Mouse (Mus musculus): ENCODE measurements around the gene Opa3. TPM values are rescaled to one million over a fixed set of nuclear protein-coding genes. Genes with fewer than 3 reads are reported as not detected.

Opa3 gene
- 14.7 and 17.7 TPM in 2 replicates for polyA plus RNA-seq (2012; rRNA removed)

- H3K4me1 ChIP-seq (ENCODE audit: control insufficient read depth, insufficient read depth, insufficient read length) = peaks cover 3% of the 10 kb centered on the region; the same call in 1 of the 2 replicates
- under 1% methylated on average over 89 of the region's 91 CpGs for WGBS
Measured at GRCm38 (mm10) chr7:19227883-19228792, at the start of gene Opa3. Gene Opa3, plus strand, starts transcription at chr7:19228334.

GRCm38 (mm10) chr7:19178443-19179092 is 49.6 kb upstream of the Opa3 start:
- H3K36me3 ChIP-seq (ENCODE audit: control insufficient read depth, insufficient read depth, low read length) = no peaks in the 10 kb centered on the region
- peak; percentile 45 to 75 for DNase-seq (ENCODE audit: low read depth in 1 of 2, low spot score in 2 of 2)
- WGBS = 4% methylated on average over 27 of the region's 27 CpGs

More at GRCm38 (mm10) chr7:19227883-19228792, at the start of gene Opa3:
- DNase-seq (ENCODE audit: low read depth in 1 of 2, low spot score in 2 of 2) = peak; percentile 99 to 100
- TF ChIP-seq CTCF (IDR thresholded peaks at IDR 0.05; ENCODE audit: extremely low read depth, insufficient read depth, insufficient read length, insufficient replicate concordance) = 0 out of 2 replicates have a peak, but pooled peaks have one; percentile 9
- peak; percentile 80 for TF ChIP-seq POLR2A (IDR thresholded peaks at IDR 0.05; ENCODE audit: low read depth, low read length)
- H3K27ac ChIP-seq (ENCODE audit: insufficient read depth, low read length) = peak within 1 kb of the TSS; percentile 98
- no peaks in the 10 kb centered on the region for H3K27me3 ChIP-seq (ENCODE audit: control insufficient read depth, insufficient read depth, low read length)
- H3K36me3 ChIP-seq (ENCODE audit: control insufficient read depth, insufficient read depth, low read length) = no peaks in the 10 kb centered on the region
- peak within 1 kb of the TSS; percentile 71 for H3K4me3 ChIP-seq (ENCODE audit: extremely low read depth, insufficient read depth, insufficient read length)

DNA sequence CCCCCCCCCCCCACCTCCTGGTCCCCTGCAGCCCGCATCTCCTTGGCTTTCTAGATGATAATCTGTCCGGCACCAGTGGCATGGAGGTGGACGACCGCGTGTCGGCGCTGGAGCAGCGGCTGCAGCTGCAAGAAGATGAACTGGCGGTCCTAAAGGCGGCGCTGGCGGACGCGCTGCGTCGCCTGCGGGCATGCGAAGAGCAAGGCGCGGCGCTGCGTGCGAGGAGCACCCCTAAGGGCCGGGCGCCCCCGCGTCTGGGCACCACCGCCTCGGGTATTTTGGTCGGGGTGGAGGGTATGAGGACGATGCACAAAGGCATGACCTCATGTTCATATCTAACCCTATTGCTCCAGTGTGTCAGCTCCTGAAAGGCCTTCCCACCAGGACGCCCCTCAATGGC is 49.0 kb upstream of the Opa3 start:
- Histone ChIP-seq H3K4me3 (ENCODE audit: extremely low read depth, insufficient read depth, insufficient read length) (no peak overlapping the region), H3K4me1 (ENCODE audit: control insufficient read depth, insufficient read depth, insufficient read length) (peaks cover 9% of the 10 kb centered on the region; the same call in 1 of the 2 replicates), H3K27me3 (ENCODE audit: control insufficient read depth, insufficient read depth, low read length) (peaks cover 17% of the 10 kb centered on the region), H3K27ac (ENCODE audit: insufficient read depth, low read length) (no peak overlapping the region), H3K36me3 (ENCODE audit: control insufficient read depth, insufficient read depth, low read length) (no peaks in the 10 kb centered on the region)
- 2% methylated on average over 32 of the region's 32 CpGs for WGBS
- TF ChIP-seq CTCF (IDR thresholded peaks at IDR 0.05; ENCODE audit: extremely low read depth, insufficient read depth, insufficient read length, insufficient replicate concordance) = peak; percentile 51; the same call in 1 of the 2 replicates
- no peak for TF ChIP-seq POLR2A (IDR thresholded peaks at IDR 0.05; ENCODE audit: low read depth, low read length)
- DNase-seq (ENCODE audit: low read depth in 1 of 2, low spot score in 2 of 2) = peak; percentile 41 to 66

More at GRCm38 (mm10) chr7:19178443-19179092, 49.6 kb upstream of the Opa3 start:
- H3K4me3 ChIP-seq (ENCODE audit: extremely low read depth, insufficient read depth, insufficient read length) = peak overlapping the region; percentile 25; the same call in 1 of the 2 replicates
- TF ChIP-seq POLR2A (IDR thresholded peaks at IDR 0.05; ENCODE audit: low read depth, low read length) (no peak), CTCF (IDR thresholded peaks at IDR 0.05; ENCODE audit: extremely low read depth, insufficient read depth, insufficient read length, insufficient replicate concordance) (peak; percentile 88; the same call in 1 of the 2 replicates)
- H3K4me1 ChIP-seq (ENCODE audit: control insufficient read depth, insufficient read depth, insufficient read length) = peaks cover 9% of the 10 kb centered on the region; the same call in 1 of the 2 replicates
- peaks cover 17% of the 10 kb centered on the region for H3K27me3 ChIP-seq (ENCODE audit: control insufficient read depth, insufficient read depth, low read length)
- H3K27ac ChIP-seq (ENCODE audit: insufficient read depth, low read length) = no peak overlapping the region

DNA sequence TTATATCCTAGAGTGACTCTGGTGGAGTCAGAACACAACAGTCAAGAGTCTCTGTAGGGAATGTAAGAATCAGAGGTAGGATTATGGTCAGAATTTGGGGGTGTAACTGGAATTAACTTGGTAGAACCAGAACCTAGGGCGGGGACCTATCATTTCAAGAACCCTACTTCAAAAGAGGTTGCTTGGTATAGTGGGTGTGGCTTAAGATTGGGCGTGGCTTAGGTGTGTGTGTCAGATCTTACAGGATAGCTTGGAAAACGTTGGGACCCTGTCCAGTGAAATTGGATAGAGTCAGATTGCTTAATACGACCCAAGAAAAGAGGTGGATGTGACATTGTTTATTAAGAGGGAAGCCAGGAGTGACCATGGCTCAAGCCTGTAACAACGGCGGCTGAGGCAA is 48.2 kb upstream of the Opa3 start:
- peaks cover 17% of the 10 kb centered on the region for H3K27me3 ChIP-seq (ENCODE audit: control insufficient read depth, insufficient read depth, low read length)
- TF ChIP-seq POLR2A (IDR thresholded peaks at IDR 0.05; ENCODE audit: low read depth, low read length) (no peak), CTCF (IDR thresholded peaks at IDR 0.05; ENCODE audit: extremely low read depth, insufficient read depth, insufficient read length, insufficient replicate concordance) (no peak)
- DNase-seq (ENCODE audit: low read depth in 1 of 2, low spot score in 2 of 2) = no peak
- no peaks in the 10 kb centered on the region for H3K36me3 ChIP-seq (ENCODE audit: control insufficient read depth, insufficient read depth, low read length)
- WGBS = 49% methylated on average over 6 of the region's 6 CpGs
- H3K4me1 ChIP-seq (ENCODE audit: control insufficient read depth, insufficient read depth, insufficient read length) = peaks cover 9% of the 10 kb centered on the region; the same call in 1 of the 2 replicates
- no peak overlapping the region for H3K27ac ChIP-seq (ENCODE audit: insufficient read depth, low read length)
- H3K4me3 ChIP-seq (ENCODE audit: extremely low read depth, insufficient read depth, insufficient read length) = no peak overlapping the region

DNA sequence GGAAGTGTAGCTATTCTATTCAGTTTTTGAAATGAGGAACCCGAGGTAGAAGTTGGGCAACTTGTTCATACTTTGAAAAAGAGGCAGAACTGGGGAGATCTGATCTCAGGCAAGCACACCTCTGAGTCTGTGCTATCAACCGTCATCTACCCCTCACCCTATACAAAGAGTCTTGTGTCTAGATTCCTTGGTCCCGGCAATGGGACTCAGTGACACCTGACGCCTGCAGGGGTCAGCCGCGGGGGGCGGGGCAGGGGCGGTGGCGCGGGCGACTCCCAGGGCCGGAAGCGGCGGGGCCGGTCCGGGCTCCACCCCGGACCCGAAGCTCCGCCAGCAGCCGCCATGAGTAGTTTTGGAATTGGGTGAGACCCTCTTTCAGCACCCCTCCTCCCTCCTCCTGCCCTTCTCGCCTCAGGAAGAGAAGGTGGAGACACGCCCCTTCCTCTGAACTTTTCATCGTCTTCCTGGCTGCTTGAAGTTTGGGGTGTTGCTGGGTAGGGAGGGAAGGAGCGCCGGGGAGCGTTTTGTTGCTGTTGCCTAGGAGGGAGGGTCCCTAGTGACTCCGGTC is 47.2 kb upstream of the Opa3 start:
- H3K4me3 ChIP-seq (ENCODE audit: extremely low read depth, insufficient read depth, insufficient read length) = peak overlapping the region; percentile 77
- H3K27me3 ChIP-seq (ENCODE audit: control insufficient read depth, insufficient read depth, low read length) = peaks cover 10% of the 10 kb centered on the region
- WGBS = under 1% methylated on average over 27 of the region's 27 CpGs
- no peaks in the 10 kb centered on the region; the same call in 1 of the 2 replicates for H3K36me3 ChIP-seq (ENCODE audit: control insufficient read depth, insufficient read depth, low read length)
- DNase-seq (ENCODE audit: low read depth in 1 of 2, low spot score in 2 of 2) = peak in 1 of 2 experiments; percentile 33
- peaks cover 9% of the 10 kb centered on the region; the same call in 1 of the 2 replicates for H3K4me1 ChIP-seq (ENCODE audit: control insufficient read depth, insufficient read depth, insufficient read length)
- peak overlapping the region; percentile 44 for H3K27ac ChIP-seq (ENCODE audit: insufficient read depth, low read length)
- TF ChIP-seq POLR2A (IDR thresholded peaks at IDR 0.05; ENCODE audit: low read depth, low read length) (no peak), CTCF (IDR thresholded peaks at IDR 0.05; ENCODE audit: extremely low read depth, insufficient read depth, insufficient read length, insufficient replicate concordance) (no peak)

DNA sequence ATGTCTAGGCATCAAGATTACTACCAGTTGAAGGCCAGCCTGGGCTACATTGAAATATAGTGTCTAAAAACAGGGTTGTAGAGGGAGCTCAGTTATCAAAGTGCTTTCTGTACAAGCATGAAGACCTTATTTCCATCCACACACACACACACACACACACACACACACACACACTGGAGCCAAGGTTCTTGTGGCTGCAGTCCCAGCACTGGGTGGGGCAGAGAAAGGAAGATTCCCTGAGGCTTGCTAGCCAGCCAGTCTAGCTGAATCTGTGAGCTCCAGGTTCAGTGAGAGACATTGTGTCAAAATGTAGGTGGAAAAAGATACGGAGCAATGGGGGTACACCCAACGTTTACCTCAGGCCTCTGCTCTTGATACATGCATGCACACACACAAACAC is 43.9 kb upstream of the Opa3 start:
- TF ChIP-seq POLR2A (IDR thresholded peaks at IDR 0.05; ENCODE audit: low read depth, low read length) (no peak), CTCF (IDR thresholded peaks at IDR 0.05; ENCODE audit: extremely low read depth, insufficient read depth, insufficient read length, insufficient replicate concordance) (no peak)
- Histone ChIP-seq H3K4me3 (ENCODE audit: extremely low read depth, insufficient read depth, insufficient read length) (no peak overlapping the region), H3K4me1 (ENCODE audit: control insufficient read depth, insufficient read depth, insufficient read length) (peaks cover 4% of the 10 kb centered on the region; the same call in 1 of the 2 replicates), H3K36me3 (ENCODE audit: control insufficient read depth, insufficient read depth, low read length) (peaks cover 3% of the 10 kb centered on the region; the same call in 1 of the 2 replicates), H3K27ac (ENCODE audit: insufficient read depth, low read length) (no peak overlapping the region), H3K27me3 (ENCODE audit: control insufficient read depth, insufficient read depth, low read length) (no peaks in the 10 kb centered on the region)
- WGBS = 95% methylated on average over 2 of the region's 2 CpGs
- DNase-seq (ENCODE audit: low read depth in 1 of 2, low spot score in 2 of 2) = no peak

All from spleen, adult 2 months (tissue).